Mouse (Mus musculus): Measurements from ENCODE around the gene Rab44. TPM values are rescaled to one million over a fixed set of nuclear protein-coding genes. Genes with fewer than 3 reads are reported as not detected.
"Not testable (repeated sequence)": the region's sequence is repeated elsewhere in the genome, so short reads cannot be mapped to it uniquely, and the experiment has no call there.

Rab44 gene
- polyA plus RNA-seq, 1 experiment = 12.7 TPM

GRCm38 (mm10) chr17:29090776-29091175, 23.2 kb upstream of the Rab44 start, which contains the start of gene Cdkn1a:
Cdkn1a (plus strand) TSS chr17:29090976.
- no peak for DNase-seq (ENCODE audit: low read depth)

GRCm38 (mm10) chr17:29091348-29091944, 22.5 kb upstream of the Rab44 start:
- DNase-seq (ENCODE audit: low read depth) = no peak

- no peak for DNase-seq (ENCODE audit: low read depth)
Measured at GRCm38 (mm10) chr17:29092497-29092896, 21.4 kb upstream of the Rab44 start.

GRCm38 (mm10) chr17:29093110-29093952, 20.6 kb upstream of the Rab44 start:
- no peak for DNase-seq (ENCODE audit: low read depth)

GRCm38 (mm10) chr17:29093961-29094309, 20.0 kb upstream of the Rab44 start:
- no peak for DNase-seq (ENCODE audit: low read depth)

GRCm38 (mm10) chr17:29094310-29095181, 19.4 kb upstream of the Rab44 start:
- DNase-seq (ENCODE audit: low read depth) = no peak

- DNase-seq (ENCODE audit: low read depth) = no peak
Measured at GRCm38 (mm10) chr17:29095201-29095733, 18.7 kb upstream of the Rab44 start.

- DNase-seq (ENCODE audit: low read depth) = no peak
Measured at GRCm38 (mm10) chr17:29096245-29096644, 17.7 kb upstream of the Rab44 start.

GRCm38 (mm10) chr17:29096851-29097561, 16.9 kb upstream of the Rab44 start:
- DNase-seq (ENCODE audit: low read depth) = no peak

GRCm38 (mm10) chr17:29098291-29098690, 15.7 kb upstream of the Rab44 start:
- DNase-seq (ENCODE audit: low read depth) = no peak

- no peak for DNase-seq (ENCODE audit: low read depth)
Measured at GRCm38 (mm10) chr17:29099076-29099475, 14.9 kb upstream of the Rab44 start.

- no peak for DNase-seq (ENCODE audit: low read depth)
Measured at GRCm38 (mm10) chr17:29100627-29101026, 13.3 kb upstream of the Rab44 start.

GRCm38 (mm10) chr17:29110356-29110755, 3.6 kb upstream of the Rab44 start:
- DNase-seq (ENCODE audit: low read depth) = not testable (repeated sequence)

- no peak for DNase-seq (ENCODE audit: low read depth)
Measured at GRCm38 (mm10) chr17:29111332-29111731, 2.6 kb upstream of the Rab44 start.

GRCm38 (mm10) chr17:29116023-29116422, 2.1 kb downstream of the Rab44 start:
- DNase-seq (ENCODE audit: low read depth) = no peak

GRCm38 (mm10) chr17:29117006-29117648, 3.2 kb downstream of the Rab44 start:
- DNase-seq (ENCODE audit: low read depth) = no peak

- DNase-seq (ENCODE audit: low read depth) = no peak
Measured at GRCm38 (mm10) chr17:29118057-29118456, 4.1 kb downstream of the Rab44 start.

- DNase-seq (ENCODE audit: low read depth) = no peak
Measured at GRCm38 (mm10) chr17:29120666-29121065, 6.7 kb downstream of the Rab44 start.

GRCm38 (mm10) chr17:29122817-29123216, 8.9 kb downstream of the Rab44 start:
- DNase-seq (ENCODE audit: low read depth) = no peak

- DNase-seq (ENCODE audit: low read depth) = no peak
Measured at GRCm38 (mm10) chr17:29123578-29124174, 9.7 kb downstream of the Rab44 start.
